Mouse (Mus musculus): ENCODE data around the gene Cnmd. TPM values are rescaled to one million over a fixed set of nuclear protein-coding genes. Genes with fewer than 3 reads are reported as not detected.
A peak's percentile ranks its signal among the peaks of the same experiment; 100 is the strongest.

The Cnmd gene
- polyA plus RNA-seq (2015; fragmentation: Nextera tagmentation; extraction: Ambion mirVana) = 0.66 and 2.0 TPM in 2 replicates

GRCm38 (mm10) chr14:79662001-79662400 lies at the start of gene Cnmd:
Cnmd (minus strand) TSS chr14:79662170.
- Histone ChIP-seq H3K27me3 (0 out of 2 replicates have a peak, but pooled peaks cover 7% of the 10 kb centered on the region), H3K9me3 (replicated peaks) (no peaks in the 10 kb centered on the region), H3K4me1 (peaks cover 23% of the 10 kb centered on the region), H3K27ac (no peak within 1 kb of the TSS), H3K4me3 (peak within 1 kb of the TSS; percentile 25), H3K4me2 (peak within 1 kb of the TSS; percentile 59), H3K36me3 (ENCODE audit: poor library complexity, severe bottlenecking) (no peaks in the 10 kb centered on the region), H3K9ac (peak within 1 kb of the TSS; percentile 40)
- ATAC-seq = no peak
- 57% methylated on average over 4 of the region's 4 CpGs for WGBS

GRCm38 (mm10) chr14:79711301-79711700 lies 49.3 kb upstream of the Cnmd start:
- no peaks in the 10 kb centered on the region for H3K9me3 ChIP-seq (replicated peaks)
- no peaks in the 10 kb centered on the region for H3K36me3 ChIP-seq (ENCODE audit: poor library complexity, severe bottlenecking)
- H3K4me1 ChIP-seq = peaks cover 4% of the 10 kb centered on the region; the same call in 1 of the 2 replicates
- no peak overlapping the region for H3K4me3 ChIP-seq
- ATAC-seq = no peak
- 42% methylated on average over 4 of the region's 4 CpGs for WGBS
- no peak overlapping the region for H3K9ac ChIP-seq
- H3K27me3 ChIP-seq = 0 out of 2 replicates have a peak, but pooled peaks cover under 1% of the 10 kb centered on the region
- H3K27ac ChIP-seq = no peak overlapping the region
- H3K4me2 ChIP-seq = no peak overlapping the region

- no peak for ATAC-seq
- Histone ChIP-seq H3K27me3 (0 out of 2 replicates have a peak, but pooled peaks cover 2% of the 10 kb centered on the region), H3K27ac (peak overlapping the region; percentile 12; the same call in 1 of the 2 replicates), H3K9ac (no peak overlapping the region), H3K4me3 (no peak overlapping the region), H3K4me1 (peaks cover 20% of the 10 kb centered on the region), H3K9me3 (replicated peaks) (no peaks in the 10 kb centered on the region; the same call in 1 of the 2 replicates), H3K4me2 (no peak overlapping the region), H3K36me3 (ENCODE audit: poor library complexity, severe bottlenecking) (no peaks in the 10 kb centered on the region)
- 86% methylated on average over 22 of the region's 22 CpGs for WGBS
Observed at GRCm38 (mm10) chr14:79703523-79704172, 41.7 kb upstream of the Cnmd start.

GRCm38 (mm10) chr14:79701606-79702005 lies 39.6 kb upstream of the Cnmd start:
- Histone ChIP-seq H3K27ac (peak overlapping the region; percentile 57), H3K36me3 (ENCODE audit: poor library complexity, severe bottlenecking) (no peaks in the 10 kb centered on the region), H3K9ac (no peak overlapping the region), H3K27me3 (0 out of 2 replicates have a peak, but pooled peaks cover 2% of the 10 kb centered on the region), H3K9me3 (replicated peaks) (no peaks in the 10 kb centered on the region; the same call in 1 of the 2 replicates), H3K4me2 (no peak overlapping the region), H3K4me1 (peaks cover 20% of the 10 kb centered on the region), H3K4me3 (no peak overlapping the region)
- WGBS = 54% methylated on average over 5 of the region's 5 CpGs
- no peak for ATAC-seq

- Histone ChIP-seq H3K4me1 (peaks cover 20% of the 10 kb centered on the region), H3K9me3 (replicated peaks) (no peaks in the 10 kb centered on the region; the same call in 1 of the 2 replicates), H3K4me2 (no peak overlapping the region), H3K27ac (peak overlapping the region; percentile 57), H3K27me3 (no peaks in the 10 kb centered on the region), H3K4me3 (no peak overlapping the region), H3K9ac (no peak overlapping the region), H3K36me3 (ENCODE audit: poor library complexity, severe bottlenecking) (no peaks in the 10 kb centered on the region)
- peak; percentile 78 for ATAC-seq
- WGBS = 8% methylated on average over 7 of the region's 7 CpGs
Observed at GRCm38 (mm10) chr14:79701054-79701453, 39.1 kb upstream of the Cnmd start.

GRCm38 (mm10) chr14:79699381-79699780 lies 37.4 kb upstream of the Cnmd start:
- no peak for ATAC-seq
- H3K9ac ChIP-seq = no peak overlapping the region
- peaks cover 20% of the 10 kb centered on the region for H3K4me1 ChIP-seq
- H3K36me3 ChIP-seq (ENCODE audit: poor library complexity, severe bottlenecking) = no peaks in the 10 kb centered on the region
- no peak overlapping the region for H3K4me3 ChIP-seq
- H3K9me3 ChIP-seq (replicated peaks) = no peaks in the 10 kb centered on the region; the same call in 1 of the 2 replicates
- H3K4me2 ChIP-seq = no peak overlapping the region
- H3K27ac ChIP-seq = no peak overlapping the region
- 61% methylated on average over 6 of the region's 6 CpGs for WGBS
- H3K27me3 ChIP-seq = no peaks in the 10 kb centered on the region

GRCm38 (mm10) chr14:79690068-79690844 lies 28.3 kb upstream of the Cnmd start:
- H3K9me3 ChIP-seq (replicated peaks) = no peaks in the 10 kb centered on the region
- H3K36me3 ChIP-seq (ENCODE audit: poor library complexity, severe bottlenecking) = no peaks in the 10 kb centered on the region
- H3K27ac ChIP-seq = no peak overlapping the region
- no peak overlapping the region for H3K4me3 ChIP-seq
- no peak overlapping the region for H3K9ac ChIP-seq
- H3K4me1 ChIP-seq = no peaks in the 10 kb centered on the region
- no peaks in the 10 kb centered on the region for H3K27me3 ChIP-seq
- no peak for ATAC-seq
- WGBS = 92% methylated on average over 7 of the region's 7 CpGs
- no peak overlapping the region for H3K4me2 ChIP-seq

- H3K4me2 ChIP-seq = no peak overlapping the region
- no peak overlapping the region for H3K4me3 ChIP-seq
- no peaks in the 10 kb centered on the region for H3K9me3 ChIP-seq (replicated peaks)
- H3K27me3 ChIP-seq = no peaks in the 10 kb centered on the region; the same call in 1 of the 2 replicates
- 60% methylated on average over 5 of the region's 5 CpGs for WGBS
- H3K36me3 ChIP-seq (ENCODE audit: poor library complexity, severe bottlenecking) = no peaks in the 10 kb centered on the region
- no peak for ATAC-seq
- no peak overlapping the region for H3K27ac ChIP-seq
- H3K9ac ChIP-seq = no peak overlapping the region
- H3K4me1 ChIP-seq = peaks cover 17% of the 10 kb centered on the region
Observed at GRCm38 (mm10) chr14:79680652-79681051, 18.7 kb upstream of the Cnmd start.

GRCm38 (mm10) chr14:79677891-79678687 lies 16.1 kb upstream of the Cnmd start:
- H3K27ac ChIP-seq = no peak overlapping the region
- H3K4me2 ChIP-seq = 0 out of 2 replicates have a peak overlapping the region, but pooled peaks have one; percentile 6
- ATAC-seq = no peak

GRCm38 (mm10) chr14:79677108-79677753 lies 15.3 kb upstream of the Cnmd start:
- no peak overlapping the region for H3K4me3 ChIP-seq
- WGBS = 45% methylated on average over 15 of the region's 15 CpGs
- peak; percentile 47; the same call in 1 of the 2 replicates for ATAC-seq

More at GRCm38 (mm10) chr14:79677891-79678687, 16.1 kb upstream of the Cnmd start:
- H3K4me3 ChIP-seq = no peak overlapping the region
- H3K9ac ChIP-seq = no peak overlapping the region
- H3K4me1 ChIP-seq = peaks cover 25% of the 10 kb centered on the region
- 30% methylated on average over 14 of the region's 14 CpGs for WGBS
- no peaks in the 10 kb centered on the region for H3K36me3 ChIP-seq (ENCODE audit: poor library complexity, severe bottlenecking)
- H3K27me3 ChIP-seq = no peaks in the 10 kb centered on the region; the same call in 1 of the 2 replicates
- H3K9me3 ChIP-seq (replicated peaks) = no peaks in the 10 kb centered on the region

More at GRCm38 (mm10) chr14:79677108-79677753, 15.3 kb upstream of the Cnmd start:
- Histone ChIP-seq H3K9me3 (replicated peaks) (no peaks in the 10 kb centered on the region), H3K27me3 (no peaks in the 10 kb centered on the region; the same call in 1 of the 2 replicates), H3K9ac (no peak overlapping the region), H3K4me2 (no peak overlapping the region), H3K36me3 (ENCODE audit: poor library complexity, severe bottlenecking) (no peaks in the 10 kb centered on the region), H3K27ac (no peak overlapping the region), H3K4me1 (peaks cover 32% of the 10 kb centered on the region)

Measured in forebrain, embryonic 13.5 days (tissue).